Mouse (Mus musculus) spleen, postnatal 10 days (tissue): ENCODE results near the gene Sergef.

Source experiments
- DNase-seq, 2 experiments: peaks; one replicate each; pipeline ENCODE4 v3.0.0; 2021 to 2022; ENCODE audit warnings: low spot score in 2 of 2

The Sergef gene

DNA sequence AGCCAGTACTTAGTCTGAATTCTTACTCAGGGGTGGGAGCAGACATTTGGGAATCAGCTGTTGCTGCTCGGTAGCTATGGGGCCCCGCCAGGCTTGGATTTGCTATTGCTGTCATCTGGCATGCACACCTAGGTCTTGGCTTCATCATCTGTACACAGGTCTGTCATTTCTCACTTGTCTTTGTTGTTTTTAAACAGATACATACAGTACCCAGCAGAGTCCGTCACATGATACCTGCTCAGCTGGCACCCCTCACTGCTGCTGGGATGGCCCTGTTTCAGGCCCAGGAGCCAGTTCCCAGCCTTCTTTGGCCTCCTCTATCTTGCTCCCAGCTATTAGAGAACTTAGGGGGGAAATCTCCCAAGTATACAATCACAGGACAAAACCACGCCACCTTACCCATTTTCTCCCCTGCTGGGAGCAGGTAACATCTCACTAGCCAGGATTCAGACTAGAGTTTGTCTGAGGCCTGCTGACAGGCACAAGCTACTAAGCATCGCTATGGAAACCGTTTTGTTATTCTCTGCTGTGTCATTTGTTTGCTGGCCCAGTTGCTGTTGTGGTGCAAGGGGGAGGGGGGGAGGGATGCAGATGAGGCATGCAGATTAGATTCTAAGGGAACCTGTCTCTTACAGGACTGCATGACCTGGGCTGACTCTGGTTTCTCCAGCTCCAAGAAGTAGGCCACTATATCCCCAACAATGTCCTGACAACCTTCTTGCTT, 190.5 kb downstream of the Sergef start:
- DNase-seq, result no peak

DNA sequence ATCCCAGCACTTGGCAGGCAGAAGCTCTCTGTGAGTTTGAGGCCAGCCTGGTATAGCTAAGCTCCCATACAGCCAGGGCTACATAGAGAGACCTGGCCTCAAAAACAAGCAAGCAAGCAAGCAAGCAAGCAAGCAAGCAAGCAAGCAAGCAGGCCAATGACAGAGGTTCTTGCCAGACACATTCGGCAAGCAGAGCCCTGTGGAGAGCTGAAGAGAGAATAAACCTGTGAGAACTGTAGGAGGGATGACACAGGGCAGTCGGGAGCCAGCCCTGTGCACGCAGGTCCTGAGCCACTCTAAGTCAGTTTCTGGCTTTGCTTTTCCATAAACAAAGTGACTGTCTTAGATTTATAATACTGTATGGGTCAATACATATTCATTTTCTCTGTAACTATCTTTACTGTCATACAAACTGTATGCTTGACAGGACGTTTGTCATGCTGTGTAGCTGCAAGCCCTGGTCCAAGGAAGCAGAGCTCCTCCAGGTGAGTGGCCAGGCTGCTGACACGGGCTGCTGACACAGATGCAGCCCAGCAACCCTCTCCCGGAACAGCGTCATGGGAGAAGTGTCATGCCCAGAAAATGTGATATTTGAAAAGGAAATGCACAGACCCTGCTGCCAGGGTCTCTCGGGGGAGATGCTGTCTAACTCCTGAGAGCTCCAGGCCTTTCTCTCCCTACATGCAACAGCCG, 192.0 kb downstream of the Sergef start:
- DNase-seq, result no peak

DNA sequence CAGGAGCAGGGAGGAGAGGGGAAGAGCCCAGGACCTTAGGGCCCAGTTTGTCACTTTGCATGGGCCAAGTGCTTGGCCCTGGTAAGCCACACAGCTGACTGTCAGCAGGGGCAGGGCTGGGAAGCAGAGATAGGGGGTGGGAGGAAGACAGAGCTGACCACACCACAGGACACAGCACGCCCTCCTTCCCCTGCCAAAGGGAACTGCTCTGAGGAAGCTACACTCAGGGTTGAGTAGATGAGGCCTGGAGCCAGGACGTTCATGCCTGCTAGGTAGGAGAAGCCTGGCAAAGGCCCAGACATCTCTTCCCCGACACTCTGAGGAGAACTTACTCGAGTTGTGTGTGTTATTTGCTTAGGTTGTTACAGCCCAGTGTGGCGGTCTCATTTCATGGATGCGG, 193.7 kb downstream of the Sergef start:
- DNase-seq, result no peak

DNA sequence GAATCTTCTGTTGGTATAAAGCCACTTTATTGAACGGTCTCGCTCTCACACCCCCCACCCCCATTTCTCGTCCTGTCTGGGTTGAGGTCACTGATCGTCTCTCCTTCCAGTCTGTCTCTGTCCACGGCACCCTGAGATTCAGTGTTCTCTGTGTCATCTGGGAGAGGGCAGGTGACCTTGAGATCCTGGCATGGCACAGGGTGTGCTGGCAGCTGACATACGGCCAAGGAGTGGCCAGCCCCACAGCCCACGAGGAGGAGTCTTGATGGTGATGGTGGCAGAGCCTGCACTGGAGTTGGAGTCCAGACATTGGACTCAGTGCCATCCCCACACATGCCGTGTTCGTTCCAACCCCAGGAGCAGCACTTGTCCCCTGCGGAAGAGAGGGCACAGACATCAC, 196.4 kb downstream of the Sergef start:
- no peak for DNase-seq

DNA sequence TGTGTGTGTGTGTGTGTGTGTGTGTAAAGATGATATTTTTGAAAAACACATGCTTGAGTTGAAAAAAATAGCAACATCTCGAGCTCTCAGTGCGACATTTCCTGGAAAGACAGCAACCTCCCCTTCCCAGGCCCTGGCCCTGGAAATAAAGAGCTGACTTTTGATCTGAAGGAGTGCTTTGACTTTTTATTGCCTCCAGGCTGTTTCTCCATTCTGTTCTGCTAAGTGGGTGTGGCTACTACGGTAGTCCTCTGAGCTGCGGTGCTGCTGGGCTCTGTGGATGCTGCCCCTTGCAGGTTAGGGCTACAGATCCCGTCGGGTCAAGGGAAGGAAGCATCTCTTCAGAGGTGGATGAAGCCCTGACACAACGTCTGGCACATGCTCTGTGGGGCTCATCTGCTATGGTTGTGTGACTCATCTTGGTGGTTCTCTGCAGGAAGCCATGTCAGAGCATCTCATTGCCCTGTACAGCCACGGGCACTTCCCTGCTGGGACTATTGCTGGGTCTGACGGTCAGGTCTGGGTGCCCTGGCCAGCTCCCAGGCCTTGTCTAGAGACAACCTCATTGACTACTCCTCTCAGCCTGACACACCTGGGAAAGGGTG, 201.0 kb downstream of the Sergef start:
- DNase-seq, result no peak

DNA sequence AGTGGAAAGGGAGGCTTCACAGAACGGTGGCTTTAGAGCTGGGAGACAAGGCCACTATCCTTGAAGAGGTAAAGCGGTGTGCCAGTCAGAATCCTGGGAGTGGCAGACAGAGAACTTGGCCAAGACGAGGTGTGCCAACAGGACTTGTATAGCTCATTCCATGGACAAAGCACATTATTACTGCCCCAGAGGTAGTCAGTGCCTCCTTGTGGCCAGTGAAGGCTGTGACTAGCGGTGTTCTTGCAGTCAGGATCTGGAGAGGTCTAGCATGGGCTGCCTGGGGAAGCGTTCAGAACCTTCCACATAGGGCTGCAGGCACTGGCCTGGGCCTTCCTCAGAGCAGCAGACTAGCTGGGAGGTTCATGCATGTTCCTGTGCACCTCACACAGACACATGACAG, 203.8 kb downstream of the Sergef start:
- DNase-seq, result no peak

DNA sequence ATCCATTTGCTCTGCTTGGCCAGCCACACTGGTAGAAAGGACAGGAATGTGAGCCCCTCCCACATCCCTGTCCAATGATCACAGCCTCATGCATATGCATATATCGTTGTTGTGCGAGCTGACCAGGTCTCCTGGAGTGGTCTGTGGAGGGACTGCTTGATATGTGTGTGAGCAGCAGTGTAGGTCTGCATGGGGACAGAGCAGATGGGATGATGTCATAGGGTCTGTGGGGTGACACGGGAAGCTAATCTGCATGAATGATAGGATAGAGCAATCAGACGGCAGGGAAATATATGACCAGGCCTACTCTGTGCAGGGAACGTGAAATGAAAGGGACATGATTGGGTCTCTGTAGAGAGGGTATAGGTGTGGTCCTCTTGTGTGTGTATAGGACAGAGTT, 205.7 kb downstream of the Sergef start:
- DNase-seq, result no peak

DNA sequence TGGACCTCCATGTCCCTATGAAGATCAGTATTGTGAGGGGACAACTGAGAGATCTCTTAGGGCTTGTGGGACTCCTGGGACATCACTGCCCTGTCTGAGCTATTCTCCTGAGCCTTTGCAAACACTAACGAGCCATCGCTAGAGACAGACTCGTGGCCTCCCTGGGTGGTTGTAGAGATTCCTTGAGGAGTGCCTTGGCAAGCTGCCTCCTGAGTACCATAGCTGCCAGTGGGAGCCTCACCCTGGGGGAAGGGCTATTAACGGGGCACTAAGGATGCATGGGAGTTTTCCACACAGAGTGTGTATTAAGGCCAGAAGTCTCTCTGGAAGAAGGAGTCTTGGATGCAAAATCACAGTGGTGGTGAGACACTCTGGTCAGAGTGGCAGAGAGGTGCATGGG, 214.6 kb downstream of the Sergef start:
- no peak for DNase-seq

DNA sequence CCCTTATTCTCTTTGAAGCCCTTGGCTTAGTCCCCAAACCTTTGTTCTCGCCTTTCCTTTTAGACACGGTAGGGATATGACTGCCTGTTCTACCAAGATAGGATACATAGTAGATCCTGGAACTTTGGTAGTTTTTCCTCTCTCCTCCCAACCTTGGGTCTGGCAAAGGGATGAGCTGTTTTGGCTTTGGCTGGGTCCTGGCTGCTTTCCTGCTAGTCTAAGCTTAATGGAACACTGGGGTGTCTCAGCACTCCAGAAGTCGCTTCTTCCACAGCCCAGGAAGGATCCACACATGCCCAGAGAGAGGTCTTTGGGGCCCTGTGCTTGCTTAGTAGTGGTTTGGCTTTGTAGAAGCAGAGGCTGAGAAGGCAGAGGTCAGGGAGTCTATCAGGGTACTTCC, 215.7 kb downstream of the Sergef start:
- no peak for DNase-seq

DNA sequence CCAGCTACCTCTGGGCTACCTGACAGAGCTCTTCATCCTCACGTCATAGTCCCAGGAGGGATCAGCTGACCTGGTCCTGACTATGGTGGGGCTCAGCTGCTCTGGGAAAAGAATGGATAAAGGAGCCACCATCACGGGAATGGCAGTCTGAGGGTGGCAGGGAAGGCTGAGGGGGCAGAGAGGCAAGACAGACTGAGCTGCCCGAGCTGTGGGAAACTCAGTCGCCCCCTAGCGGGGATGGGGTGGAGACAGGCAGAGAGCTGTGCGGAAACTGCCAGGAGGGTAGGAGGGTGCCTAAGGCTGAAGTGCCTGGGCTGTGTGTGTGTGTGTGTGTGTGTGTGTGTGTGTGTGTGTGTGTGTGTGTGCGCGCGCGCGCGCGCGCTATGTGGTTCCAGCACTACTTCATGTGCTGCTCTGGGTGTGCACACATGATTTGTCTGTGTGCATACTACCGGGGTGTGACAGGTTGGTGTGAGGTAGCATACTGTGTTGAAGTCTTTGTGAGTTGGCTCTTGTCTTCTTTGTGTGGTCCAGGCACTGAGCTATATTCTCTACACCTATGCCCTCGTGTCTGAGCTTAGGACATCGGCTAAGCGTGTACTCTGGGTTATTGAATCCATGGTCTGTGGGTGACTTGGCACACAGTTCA, 216.7 kb downstream of the Sergef start:
- DNase-seq, result peak; percentile 35 to 81

DNA sequence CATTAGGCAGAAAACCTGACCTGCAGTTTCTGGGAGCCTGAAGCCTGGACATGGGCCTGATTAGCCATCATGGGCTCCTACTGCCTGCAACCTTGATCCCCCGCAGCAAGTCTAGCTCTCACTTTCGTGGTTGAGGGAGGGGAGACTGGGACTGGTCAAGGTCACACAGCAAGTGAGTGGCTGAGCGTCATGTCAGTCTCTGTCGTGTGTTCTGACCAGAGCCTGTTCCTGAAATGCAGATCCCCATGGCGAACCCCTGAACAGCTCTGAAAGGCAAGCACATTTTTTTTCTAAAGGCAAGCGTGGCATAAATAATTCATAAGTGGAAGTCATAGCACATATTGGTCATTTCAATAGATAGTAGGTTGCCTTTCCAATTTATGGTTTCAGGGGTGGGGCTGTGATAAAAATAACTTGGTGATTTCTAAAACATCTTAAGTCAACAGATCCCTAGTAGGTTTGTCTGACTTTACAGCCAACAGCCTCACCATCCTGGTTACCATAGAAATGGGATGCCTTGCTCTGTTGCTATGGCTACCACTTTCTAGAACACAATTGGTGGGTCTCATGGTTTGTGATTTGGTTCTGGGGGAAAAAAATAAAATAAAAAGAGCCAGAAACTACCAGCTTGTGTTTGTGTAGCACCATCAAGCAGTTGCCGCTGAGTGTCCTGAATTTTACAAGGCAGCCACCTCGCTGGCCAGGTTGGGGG, 217.4 kb downstream of the Sergef start:
- DNase-seq, result no peak

DNA sequence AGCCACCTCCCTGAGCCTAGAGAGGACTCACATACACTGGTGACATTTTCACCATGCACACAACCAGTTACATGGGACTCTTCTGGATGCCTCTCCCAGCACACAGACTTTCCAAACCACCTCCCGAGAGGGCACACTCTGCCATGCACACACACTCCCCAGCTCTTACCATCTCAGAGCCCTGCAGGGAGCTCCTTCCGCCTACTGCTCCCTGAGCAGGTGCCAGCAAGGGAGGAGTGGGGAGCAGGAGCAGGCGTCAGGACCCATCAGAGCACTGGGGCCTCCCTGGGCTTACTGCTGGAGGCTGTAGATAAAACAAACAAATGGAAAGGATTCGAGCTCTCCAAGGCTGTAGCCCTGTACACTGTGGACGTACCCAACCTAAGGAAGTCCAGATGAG, 218.1 kb downstream of the Sergef start:
- no peak for DNase-seq

DNA sequence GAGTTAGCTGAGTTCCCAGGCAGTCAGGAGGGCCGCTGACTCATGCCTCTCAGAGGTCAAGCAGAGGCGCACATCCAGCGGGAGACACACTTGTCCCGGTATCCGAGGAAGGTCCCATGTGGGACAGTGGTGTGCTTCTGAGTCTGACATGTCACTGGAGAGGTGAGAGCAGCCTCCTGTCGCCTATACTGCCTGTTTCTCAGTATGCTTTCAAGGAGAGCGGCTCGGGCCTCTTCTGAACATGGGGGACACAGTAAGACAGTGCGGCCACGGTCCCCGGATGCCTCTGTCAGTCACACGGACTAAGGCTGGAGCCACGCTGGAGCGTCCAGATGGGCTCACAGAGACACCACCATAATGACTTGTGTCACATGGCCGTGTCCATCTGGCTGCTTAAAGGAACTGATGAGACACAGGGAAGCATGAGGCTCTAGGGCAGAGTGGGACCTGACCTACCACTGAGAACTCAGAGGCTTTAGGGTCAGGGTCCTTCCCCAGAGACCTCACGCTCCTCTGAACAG, 221.4 kb downstream of the Sergef start:
- DNase-seq, result no peak

DNA sequence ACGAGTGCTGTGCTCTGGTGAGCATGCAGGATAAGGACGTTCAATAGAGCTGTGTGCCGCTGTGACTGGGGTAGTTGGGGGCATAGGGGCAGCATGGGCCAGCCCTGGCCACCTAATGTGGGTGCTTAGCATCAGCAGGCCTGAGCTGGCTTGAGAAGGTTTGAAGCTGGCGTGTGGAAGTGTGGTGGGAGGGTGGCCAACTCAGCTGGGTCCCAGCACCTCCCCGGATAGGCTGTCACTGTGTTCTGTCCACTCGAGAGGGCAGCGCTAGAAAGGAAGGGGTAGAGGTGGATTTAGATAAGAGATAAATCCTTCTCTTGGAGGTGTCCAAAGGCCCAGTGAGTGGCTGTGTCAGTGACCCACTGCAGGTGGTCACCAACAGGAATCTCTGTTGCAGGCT, 222.1 kb downstream of the Sergef start:
- DNase-seq, result no peak

DNA sequence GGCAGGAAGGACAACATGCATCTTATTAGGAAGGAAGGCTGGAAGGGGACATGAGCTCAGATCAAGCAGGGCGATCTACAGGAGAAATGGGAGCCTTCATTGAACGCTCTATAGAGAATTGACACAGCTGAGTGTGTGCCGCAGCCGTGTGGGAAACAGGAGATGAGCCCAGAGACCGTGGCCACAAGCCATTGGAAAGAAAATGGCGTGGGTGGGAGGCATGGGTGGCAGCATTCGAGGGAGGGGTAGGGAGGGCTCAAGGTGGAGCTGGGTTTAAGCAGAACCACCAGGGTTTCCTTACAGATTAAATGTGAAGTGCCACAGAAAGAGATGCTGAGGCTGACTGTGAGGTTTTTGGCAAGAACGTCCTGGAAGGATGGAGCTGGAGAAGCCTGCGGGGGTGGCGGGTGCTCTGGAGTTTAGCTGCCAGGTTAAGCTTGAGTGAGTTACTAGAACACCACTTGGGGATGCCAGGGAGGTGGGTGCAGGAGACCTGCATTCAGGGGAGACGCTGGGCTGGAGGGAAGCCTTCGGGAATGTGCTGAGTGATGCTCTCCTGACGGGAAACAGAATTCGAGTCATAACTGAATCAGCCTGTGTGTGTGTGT, 223.7 kb downstream of the Sergef start:
- DNase-seq, result no peak

DNA sequence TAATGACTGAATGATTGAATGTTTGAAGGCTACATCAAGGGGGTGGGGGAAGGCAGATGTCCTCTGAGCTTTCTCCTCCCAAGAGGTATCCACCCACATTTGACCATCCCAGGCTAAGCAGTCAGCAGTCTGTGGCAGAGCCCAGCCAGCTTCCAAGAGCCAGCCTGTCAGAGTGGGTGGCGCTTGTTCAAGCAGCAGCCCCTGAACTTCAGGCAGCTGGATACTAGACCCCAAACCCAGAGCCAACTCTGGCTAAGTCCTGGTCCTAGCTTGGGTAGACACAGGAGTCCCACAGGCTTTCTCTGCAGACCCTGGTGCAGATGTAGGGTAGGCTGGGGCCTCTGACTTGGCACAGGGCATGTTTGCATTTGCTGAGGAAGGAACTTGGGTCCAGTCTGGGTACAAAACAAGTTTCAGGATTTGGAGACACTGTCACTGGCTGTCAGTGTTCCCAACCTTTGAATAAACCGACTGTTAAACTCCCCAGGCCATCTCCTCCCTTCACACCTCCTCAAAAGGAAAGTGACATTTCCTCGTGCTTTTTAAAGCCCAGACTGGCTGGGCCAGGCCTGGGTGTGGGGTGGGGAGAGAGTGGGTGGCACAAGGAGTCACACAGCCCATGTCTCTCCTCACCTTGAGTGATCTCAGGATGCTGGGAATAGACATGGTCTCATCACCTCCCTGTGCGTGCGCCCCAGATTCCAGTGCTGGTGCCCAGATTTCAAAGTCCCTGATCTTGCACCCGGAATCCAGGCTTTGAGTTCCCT, 225.5 kb downstream of the Sergef start:
- no peak for DNase-seq

DNA sequence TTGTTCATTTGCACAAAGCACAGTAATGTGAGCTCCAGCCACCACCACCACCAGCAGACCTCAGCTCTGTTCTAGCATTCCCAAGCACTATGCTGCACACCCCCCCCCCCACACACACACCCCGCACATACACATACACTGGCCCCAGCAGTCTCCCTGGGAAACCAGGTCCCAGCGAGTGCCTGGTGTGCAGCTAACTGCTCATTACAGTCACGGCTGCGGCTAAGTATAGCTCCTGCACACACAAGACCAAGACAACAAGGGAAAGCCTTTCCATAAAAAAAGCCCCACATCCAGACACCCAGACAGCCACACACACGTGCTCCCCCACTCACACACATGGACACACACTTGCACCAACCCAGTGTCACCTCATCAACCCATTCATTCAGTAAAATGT, 226.8 kb downstream of the Sergef start:
- no peak for DNase-seq

DNA sequence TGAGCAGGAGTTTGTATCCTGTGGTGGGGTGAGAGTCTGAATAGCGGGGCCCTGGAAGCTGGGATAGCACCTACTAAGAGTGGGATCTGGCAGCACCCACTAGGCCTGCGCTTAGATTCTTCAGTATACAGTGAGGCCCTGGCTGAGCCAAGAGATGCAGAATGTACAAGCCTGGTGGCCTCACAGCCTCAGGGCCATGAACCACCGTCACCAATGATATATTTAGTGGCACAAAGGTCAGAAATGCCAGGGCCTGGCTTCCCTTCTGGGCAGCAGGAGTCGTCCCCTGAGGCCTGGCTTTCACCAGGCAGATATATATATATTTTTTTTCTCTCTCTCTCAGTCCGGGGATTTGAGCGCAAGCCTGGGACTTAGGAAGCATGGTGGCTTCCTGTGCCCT, 228.9 kb downstream of the Sergef start:
- no peak for DNase-seq

DNA sequence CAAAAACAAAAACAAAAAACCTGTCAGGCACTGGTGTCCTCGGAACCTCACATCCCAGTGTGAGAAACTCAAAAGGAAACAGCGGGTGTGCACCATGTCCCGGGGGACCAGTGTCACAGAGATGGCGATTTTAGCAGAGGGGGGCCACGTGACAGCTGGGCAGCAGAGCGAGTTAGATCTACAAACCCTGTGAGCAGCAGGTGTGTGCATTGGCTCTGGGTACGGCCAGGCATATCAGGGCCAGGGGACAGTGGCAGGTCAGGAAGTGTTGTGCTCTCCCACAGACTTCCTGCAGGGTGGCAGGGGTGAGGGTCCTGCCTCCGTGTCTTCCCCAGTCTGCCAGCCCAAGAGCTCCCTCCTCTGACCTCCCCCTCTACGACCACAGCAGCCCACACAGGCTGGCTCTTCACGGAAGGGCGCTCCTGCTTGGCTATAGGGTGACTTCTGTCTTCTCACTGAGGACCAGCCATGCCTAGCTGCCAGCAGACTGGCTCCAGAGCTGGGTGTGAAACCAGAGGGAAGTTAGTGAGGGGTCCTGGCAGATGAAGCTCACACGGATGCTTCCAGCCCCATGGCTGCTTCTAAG, 230.3 kb downstream of the Sergef start:
- DNase-seq, result peak in 1 of 2 experiments; percentile 69

DNA sequence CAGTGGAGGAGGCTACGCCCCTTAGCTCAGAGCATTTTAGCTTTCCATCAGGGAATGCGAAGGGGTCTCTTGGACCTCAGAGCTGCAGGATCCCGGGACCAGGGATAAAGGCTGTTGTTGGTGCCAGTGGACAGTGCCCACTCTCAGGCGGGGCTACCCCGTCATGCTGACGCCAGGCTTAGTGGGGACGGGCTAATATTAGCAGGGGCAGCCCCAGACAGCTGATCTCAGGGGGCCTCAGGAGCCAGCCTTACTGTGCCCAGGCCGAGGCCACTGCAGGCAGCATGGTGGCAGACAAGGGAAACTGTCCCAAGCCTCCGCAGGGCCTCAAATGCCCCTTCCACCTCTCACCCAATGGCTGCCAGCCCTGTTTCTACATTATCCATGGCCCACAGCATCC, 231.0 kb downstream of the Sergef start:
- no peak for DNase-seq
